Mouse (Mus musculus) layer of hippocampus, postnatal 10 days (tissue): ENCODE measurements around the gene Phxr2. TPM values are rescaled to one million over a fixed set of nuclear protein-coding genes. Genes with fewer than 3 reads are reported as not detected.
"Not testable (repeated sequence)": the region's sequence is repeated elsewhere in the genome, so short reads cannot be mapped to it uniquely, and the experiment has no call there.

ENCODE experiments used
- DNase-seq, 2 experiments: peaks; one replicate each; pipeline ENCODE4 v3.0.0; 2021; ENCODE audit warnings: low spot score in 2 of 2
- long read RNA-seq: library from polyadenylated mRNA; stranded (forward); transcript quantifications from one replicate; pipeline ENCODE4 v2.0.0, GENCODE M21; 2023
- total RNA-seq, 2 experiments: library from RNA; stranded (reverse); gene quantifications; 2 replicates each; pipeline ENCODE4 v1.2.3; 2021

Phxr2 gene
- not detected for total RNA-seq
- long read RNA-seq, result 0 reads

DNA sequence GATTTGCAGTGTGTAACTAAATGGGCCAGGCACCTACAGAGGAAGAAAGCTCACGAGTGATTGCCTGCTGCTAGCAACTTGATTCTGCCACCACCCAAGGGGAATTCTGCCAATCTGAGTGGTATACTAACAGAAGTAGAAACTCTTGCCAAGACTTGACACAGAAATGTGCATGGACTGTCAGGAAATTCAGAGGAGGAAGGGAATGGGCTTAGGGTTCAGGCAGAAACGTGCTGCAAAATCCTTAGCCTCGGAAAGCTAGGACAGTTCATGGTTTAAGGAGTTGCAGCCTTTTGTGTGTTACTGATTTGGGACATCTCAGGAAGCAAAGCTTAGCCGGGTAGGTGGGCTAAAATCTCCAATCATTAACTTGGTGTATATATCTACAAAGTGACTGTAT lies at the start of gene Phxr2:
Gene Phxr2, minus strand, starts transcription at position 101 of the 400 bp plus-strand sequence.
- no peak for DNase-seq

GRCm38 (mm10) chr10:99172906-99173507 lies 46.9 kb upstream of the Phxr2 start:
- no peak for DNase-seq

DNA sequence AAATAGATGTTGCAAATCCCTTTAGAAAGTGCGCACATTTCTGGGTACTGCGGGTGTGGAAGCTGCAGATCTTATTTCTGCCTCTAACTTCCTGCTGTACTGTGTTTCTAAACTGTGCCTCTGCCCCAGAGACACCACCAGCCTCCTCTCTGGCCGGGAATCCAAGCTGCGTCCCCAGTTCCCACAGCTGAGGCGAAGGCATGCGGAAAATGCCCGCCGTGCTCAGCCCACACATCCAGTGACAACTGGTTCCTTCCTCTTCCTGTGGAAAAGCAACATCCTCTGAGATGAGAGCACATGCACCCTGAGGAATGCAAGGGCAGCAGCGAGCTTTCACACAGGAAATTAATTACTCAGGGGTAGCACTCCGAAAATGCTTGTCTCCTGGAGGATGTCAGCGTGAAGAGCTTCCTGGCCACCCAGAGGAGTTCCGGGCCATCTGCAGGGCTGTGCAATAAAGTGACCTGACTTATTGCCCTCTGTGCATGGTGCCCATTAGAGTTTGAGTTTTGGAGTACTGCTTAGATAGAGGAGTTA lies 45.9 kb upstream of the Phxr2 start:
- DNase-seq, result no peak

- DNase-seq, result no peak
These were observed 43.6 kb upstream of the Phxr2 start for GRCm38 (mm10) chr10:99169765-99170129.

GRCm38 (mm10) chr10:99168840-99169764 lies 43.0 kb upstream of the Phxr2 start:
- no peak for DNase-seq

- DNase-seq, result no peak
These were observed 42.3 kb upstream of the Phxr2 start for GRCm38 (mm10) chr10:99168404-99168803.

- no peak for DNase-seq
These were observed 40.3 kb upstream of the Phxr2 start for GRCm38 (mm10) chr10:99166392-99166791.

DNA sequence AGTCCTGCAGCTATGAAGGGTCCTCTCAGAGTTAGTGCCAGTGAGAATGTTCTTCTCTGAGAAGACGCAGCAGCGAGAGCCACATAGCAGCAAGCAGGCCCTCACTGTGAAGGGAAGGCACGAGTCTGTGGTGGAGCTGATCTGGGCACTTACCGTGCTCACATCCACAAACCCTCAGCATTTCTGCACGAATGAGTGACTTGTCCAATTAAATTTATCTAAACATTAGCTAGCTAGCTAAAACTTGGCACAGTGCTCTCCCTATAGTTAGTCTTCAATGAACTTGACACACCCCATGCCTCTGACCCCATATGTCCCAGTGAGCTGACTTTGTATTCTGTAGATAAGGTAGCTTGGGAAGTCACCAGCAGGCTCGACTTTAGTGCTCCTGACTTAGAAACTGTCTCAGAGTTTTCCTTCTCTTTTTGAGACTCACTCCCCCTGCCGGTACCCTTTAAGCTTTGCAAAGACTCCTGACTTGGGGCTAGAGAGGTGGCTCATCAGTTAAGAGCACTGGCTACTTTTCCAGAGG lies 39.7 kb upstream of the Phxr2 start:
- DNase-seq, result no peak

- DNase-seq, result peak in 1 of 2 experiments; percentile 53
These were observed 38.8 kb upstream of the Phxr2 start for GRCm38 (mm10) chr10:99164871-99165477.

GRCm38 (mm10) chr10:99163002-99163401 lies 36.9 kb upstream of the Phxr2 start:
- DNase-seq, result no peak

DNA sequence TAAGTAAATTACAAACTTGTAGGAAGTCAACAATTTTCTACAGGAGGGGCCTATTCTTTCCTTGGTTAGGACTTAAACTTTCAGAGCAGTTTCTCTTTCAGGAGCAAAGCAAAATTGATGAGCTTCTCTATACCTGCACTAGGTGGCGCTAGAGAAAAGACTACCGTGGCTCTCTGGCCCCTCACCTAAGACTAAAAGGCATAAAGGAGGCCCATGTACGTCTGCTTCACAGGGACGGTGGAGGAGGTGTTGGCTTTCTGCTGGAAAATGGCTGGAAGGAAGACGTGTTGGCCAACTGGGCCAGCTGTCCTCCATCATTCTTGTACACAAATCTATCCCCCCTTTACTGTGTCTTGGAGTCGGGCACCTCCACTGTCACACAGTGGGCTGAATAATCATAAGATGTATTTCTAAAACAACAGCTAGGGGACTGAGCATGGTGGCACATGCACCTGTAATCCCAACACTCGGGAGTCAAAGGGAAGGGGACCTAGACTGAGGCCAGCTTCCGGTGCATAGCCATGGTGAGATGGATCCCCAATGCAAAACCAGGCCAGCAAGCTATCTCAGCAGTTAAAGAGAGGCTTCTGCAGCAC lies 36.0 kb upstream of the Phxr2 start:
- no peak for DNase-seq

DNA sequence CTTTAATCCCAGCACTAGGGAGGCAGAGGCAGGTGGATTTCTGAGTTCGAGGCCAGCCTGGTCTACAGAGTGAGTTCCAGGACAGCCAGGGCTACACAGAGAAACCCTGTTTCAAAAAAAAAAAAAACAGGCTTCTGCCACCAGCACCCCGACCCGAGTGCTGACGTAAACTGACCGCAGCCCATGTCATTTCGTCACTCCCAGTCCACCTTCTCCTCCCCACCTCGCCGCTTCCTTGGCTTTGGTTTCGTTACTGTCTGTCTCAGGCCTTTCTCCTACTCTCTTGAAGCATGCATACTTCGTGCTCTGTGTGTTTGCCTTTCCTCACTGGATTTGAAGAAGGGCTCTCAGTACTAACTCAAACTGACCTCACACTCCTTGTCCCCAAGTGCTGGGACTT lies 31.6 kb upstream of the Phxr2 start:
- DNase-seq, result not testable (repeated sequence)

DNA sequence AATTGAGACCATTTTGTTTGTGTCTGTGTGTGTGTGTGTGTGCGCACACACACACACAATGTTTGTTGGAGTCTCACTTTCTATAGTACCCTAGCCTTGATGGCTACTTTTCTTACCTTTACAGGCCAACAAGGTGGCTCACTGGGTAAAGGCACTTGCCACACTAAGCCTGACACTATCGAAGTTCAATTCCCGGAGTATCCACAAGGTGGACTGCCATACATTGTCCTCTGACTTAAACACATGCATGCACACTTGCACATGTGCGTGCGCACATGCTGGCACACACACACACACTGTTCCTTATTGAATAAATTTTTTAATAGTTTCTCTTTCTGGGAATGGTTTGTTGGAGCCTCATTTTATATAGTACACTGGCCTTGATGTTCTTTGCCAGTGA lies 30.7 kb upstream of the Phxr2 start:
- no peak for DNase-seq

DNA sequence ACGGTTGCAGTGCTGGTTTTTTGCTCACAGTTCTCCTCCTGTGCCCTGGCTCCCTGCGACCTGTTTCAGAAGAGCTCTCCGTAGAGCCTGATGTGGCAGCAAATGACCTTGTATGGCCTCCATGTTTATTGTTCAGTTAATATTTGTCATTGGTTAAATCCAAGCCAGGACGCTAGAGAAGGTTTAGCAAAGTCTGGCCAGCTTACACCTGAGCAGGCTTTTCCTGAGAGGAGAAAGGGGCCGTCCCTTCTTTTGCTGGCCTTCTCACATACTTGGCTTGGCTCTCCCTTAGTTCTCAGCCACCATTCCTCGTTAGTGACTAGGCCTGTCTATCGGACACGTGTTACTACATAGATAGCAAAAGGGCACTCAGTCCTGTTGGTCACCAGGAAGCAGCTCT lies 28.5 kb upstream of the Phxr2 start:
- DNase-seq, result no peak

DNA sequence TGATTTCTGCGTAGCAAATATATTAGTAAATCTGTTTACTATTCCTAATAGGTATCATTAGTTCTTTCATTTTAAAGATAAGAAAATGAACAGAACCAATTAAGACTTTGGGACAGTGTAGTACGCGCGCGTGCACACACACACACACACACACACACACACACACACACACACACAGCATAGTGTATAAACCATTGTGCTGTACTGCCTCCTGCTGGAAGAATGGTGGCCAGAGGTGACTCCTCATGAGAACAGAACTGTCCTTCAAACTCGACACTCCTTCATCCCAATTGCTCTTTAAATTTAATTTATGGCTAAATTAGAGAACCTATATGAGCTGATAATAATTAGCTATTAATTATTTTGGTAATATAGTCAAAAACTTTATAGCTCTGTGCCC lies 25.9 kb upstream of the Phxr2 start:
- no peak for DNase-seq

- DNase-seq, result no peak
These were observed 25.5 kb upstream of the Phxr2 start for GRCm38 (mm10) chr10:99151580-99151979.

DNA sequence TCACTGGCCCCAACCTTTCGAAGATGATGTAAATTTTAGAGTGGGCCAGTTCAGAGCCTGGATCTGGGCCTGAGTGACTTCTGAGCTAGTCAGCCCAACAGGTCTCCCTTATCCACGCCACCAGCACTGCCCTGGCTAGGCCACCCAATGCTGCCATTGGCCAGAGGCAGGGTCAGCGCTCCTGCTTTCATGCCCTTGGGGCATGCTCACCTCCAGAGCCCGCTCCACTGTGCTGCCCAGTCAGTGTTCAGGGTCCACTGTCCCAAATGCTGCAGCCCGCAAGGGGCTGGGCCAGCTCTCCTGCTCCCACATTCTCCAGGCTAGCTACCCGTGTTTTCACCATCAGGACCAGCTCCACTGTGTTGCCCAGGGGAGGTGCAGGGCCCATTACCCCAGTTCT lies 23.9 kb upstream of the Phxr2 start:
- no peak for DNase-seq

GRCm38 (mm10) chr10:99146596-99146995 lies 20.5 kb upstream of the Phxr2 start:
- DNase-seq, result no peak

- DNase-seq, result no peak
These were observed 19.5 kb upstream of the Phxr2 start for GRCm38 (mm10) chr10:99145611-99146010.

DNA sequence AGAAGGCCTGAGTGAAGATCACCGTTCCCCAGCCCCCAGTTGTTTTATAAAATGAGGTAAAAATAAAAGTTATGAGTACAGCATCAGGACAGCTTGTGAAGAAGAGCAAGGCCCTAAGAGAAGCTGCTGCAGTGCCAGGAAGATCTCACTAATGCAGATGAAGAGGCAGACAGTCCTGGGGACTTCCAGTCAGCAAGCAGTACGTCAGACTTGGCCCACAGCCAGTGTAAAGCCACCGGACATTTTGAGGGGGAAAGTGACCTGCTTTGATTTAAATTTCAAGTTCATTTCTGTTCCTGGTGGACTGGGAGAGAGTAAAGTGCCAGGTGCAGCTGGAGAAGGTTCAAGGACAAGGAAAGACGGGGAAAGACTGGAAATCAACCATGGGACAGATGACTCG lies 10.2 kb upstream of the Phxr2 start:
- DNase-seq, result no peak

DNA sequence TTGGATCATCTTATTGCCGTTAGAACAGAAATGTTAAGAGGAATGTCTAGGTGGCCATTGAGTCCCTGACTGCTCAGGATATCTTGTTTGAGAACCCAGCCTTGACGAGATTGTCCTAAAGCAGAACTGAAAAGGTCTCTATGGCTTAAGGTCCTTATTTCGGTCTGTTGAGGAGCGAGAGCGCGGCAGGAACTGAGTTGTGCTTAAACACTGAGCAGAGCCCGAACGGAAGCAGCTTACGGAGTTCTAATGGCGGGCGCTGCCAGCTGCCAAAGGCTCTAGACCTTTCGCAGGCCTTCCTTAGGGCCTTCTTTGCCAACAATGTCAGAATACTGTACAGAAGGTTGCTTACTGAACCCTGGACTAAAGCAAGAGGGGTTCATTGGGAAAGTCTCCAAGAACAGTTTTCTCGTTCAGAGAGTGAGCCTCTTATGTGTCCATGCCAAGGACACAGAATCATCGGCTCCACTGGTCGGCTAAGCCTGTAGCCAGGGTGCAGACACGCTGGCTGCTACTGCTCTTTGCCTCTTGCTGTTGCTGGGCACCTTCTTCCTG lies 7.3 kb upstream of the Phxr2 start:
- no peak for DNase-seq
